Mouse (Mus musculus) liver, embryonic 16.5 days (tissue): ENCODE results near the gene Mamdc2. TPM values are rescaled to one million over a fixed set of nuclear protein-coding genes. Genes with fewer than 3 reads are reported as not detected.

ENCODE experiments used
- ATAC-seq: fragments of 200-750 bp; cut with Nextera tagmentation; 2 replicates; pipeline ENCODE4 v1.8.0; 2017; ENCODE audit warnings: low read depth, mild to moderate bottlenecking, moderate number of reproducible peaks, moderate library complexity
- H3K27ac ChIP-seq: fragments of 300-500 bp; sonication (generic); 2 replicates; pipeline ENCODE4 v1.5.1; 2014; ENCODE audit warnings: mild to moderate bottlenecking, low read length
- H3K27me3 ChIP-seq: fragments of 300-500 bp; sonication (generic); 2 replicates; pipeline ENCODE4 v1.6.1; 2014; ENCODE audit warnings: low read depth, low read length, mixed read lengths; ENCODE audit not compliant: control insufficient read depth, insufficient read depth
- H3K36me3 ChIP-seq: fragments of 300-500 bp; sonication (generic); 2 replicates; pipeline ENCODE4 v1.6.1; 2014; ENCODE audit warnings: mild to moderate bottlenecking; ENCODE audit not compliant: control insufficient read depth, insufficient read depth
- H3K4me1 ChIP-seq: fragments of 300-500 bp; sonication (generic); 2 replicates; pipeline ENCODE4 v1.6.1; 2014; ENCODE audit warnings: low read depth, low read length, mixed read lengths; ENCODE audit not compliant: control insufficient read depth
- H3K4me2 ChIP-seq: fragments of 300-500 bp; sonication (generic); 2 replicates; pipeline ENCODE4 v1.6.1; 2014; ENCODE audit warnings: low read depth, low read length, mixed read lengths
- H3K4me3 ChIP-seq: fragments of 300-500 bp; sonication (generic); 2 replicates; pipeline ENCODE4 v1.5.1; 2014; ENCODE audit warnings: low read depth, mild to moderate bottlenecking, low read length
- H3K9ac ChIP-seq: fragments of 300-500 bp; sonication (generic); 2 replicates; pipeline ENCODE4 v1.6.1; 2014; ENCODE audit warnings: low read depth, low read length
- H3K9me3 ChIP-seq: fragments of 300-500 bp; sonication (generic); replicated peaks from 2 replicates; pipeline ENCODE4 v1.6.1; 2016; ENCODE audit warnings: low read length; ENCODE audit not compliant: control insufficient read depth
- WGBS: fragments of 180-500 bp; shearing (Covaris S2); extraction: QIAGEN DNeasy Blood & Tissue Kit; methylation state at CpG from one replicate; pipeline ENCODE4 v1.1.7; 2014; ENCODE audit not compliant: insufficient replicate concordance; 5-methylcytosine and 5-hydroxymethylcytosine counted together
- polyA plus RNA-seq: library from polyadenylated mRNA; unstranded; fragments of >200 nt; fragmentation: Nextera tagmentation; extraction: Ambion mirVana; gene quantifications from 2 replicates; pipeline ENCODE4 v1.2.1, GENCODE M21; 2015

Mamdc2 gene
- polyA plus RNA-seq, 1 experiment from 2014 or later, result 0.46 TPM

- no peak overlapping the region for H3K27ac ChIP-seq
- 30% methylated on average over 6 of the region's 6 CpGs for WGBS
- no peak for ATAC-seq
These were observed 93.5 kb downstream of the Mamdc2 start for GRCm38 (mm10) chr19:23354738-23355137.

GRCm38 (mm10) chr19:23353881-23354401, 94.3 kb downstream of the Mamdc2 start:
- Histone ChIP-seq H3K27me3 (no peaks in the 10 kb centered on the region), H3K4me3 (no peak overlapping the region), H3K9me3 (no peaks in the 10 kb centered on the region), H3K36me3 (no peaks in the 10 kb centered on the region), H3K4me2 (no peak overlapping the region), H3K9ac (no peak overlapping the region), H3K4me1 (no peaks in the 10 kb centered on the region), H3K27ac (no peak overlapping the region)
- WGBS, result 25% methylated on average over 9 of the region's 9 CpGs
- ATAC-seq, result no peak

More at GRCm38 (mm10) chr19:23354738-23355137, 93.5 kb downstream of the Mamdc2 start:
- Histone ChIP-seq H3K27me3 (no peaks in the 10 kb centered on the region), H3K9ac (no peak overlapping the region), H3K36me3 (no peaks in the 10 kb centered on the region), H3K4me2 (no peak overlapping the region), H3K4me1 (no peaks in the 10 kb centered on the region), H3K4me3 (no peak overlapping the region), H3K9me3 (no peaks in the 10 kb centered on the region)

DNA sequence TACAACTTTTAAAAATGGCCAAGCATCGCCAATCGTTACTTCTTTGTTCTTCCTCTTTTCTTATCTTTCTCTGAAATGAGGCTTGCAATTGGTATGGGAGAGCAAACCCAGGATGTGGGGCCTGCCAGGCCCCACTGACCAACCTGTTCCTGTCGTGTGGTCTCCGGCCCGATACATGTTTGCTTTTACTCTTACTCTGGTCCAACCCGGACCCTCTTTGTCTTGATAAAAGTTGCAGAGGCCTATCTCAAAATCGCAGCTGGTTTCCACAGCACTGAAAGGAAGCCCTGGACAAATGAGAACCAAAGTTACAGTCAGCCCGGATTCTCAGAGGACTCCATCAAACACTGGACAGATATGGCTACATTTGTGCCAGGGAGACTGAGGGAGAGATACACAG, 95.1 kb downstream of the Mamdc2 start:
- no peaks in the 10 kb centered on the region for H3K9me3 ChIP-seq
- H3K27ac ChIP-seq, result no peak overlapping the region
- H3K4me2 ChIP-seq, result no peak overlapping the region
- no peak overlapping the region for H3K4me3 ChIP-seq
- H3K9ac ChIP-seq, result no peak overlapping the region
- H3K4me1 ChIP-seq, result no peaks in the 10 kb centered on the region
- no peak for ATAC-seq
- no peaks in the 10 kb centered on the region for H3K36me3 ChIP-seq
- WGBS, result 7% methylated on average over 8 of the region's 8 CpGs
- H3K27me3 ChIP-seq, result no peaks in the 10 kb centered on the region

- no peak overlapping the region for H3K4me3 ChIP-seq
- no peak overlapping the region for H3K4me2 ChIP-seq
- H3K9ac ChIP-seq, result no peak overlapping the region
- H3K9me3 ChIP-seq, result no peaks in the 10 kb centered on the region
- ATAC-seq, result no peak
- H3K27ac ChIP-seq, result no peak overlapping the region
- H3K36me3 ChIP-seq, result no peaks in the 10 kb centered on the region
- no peaks in the 10 kb centered on the region for H3K27me3 ChIP-seq
- WGBS, result 62% methylated on average over 13 of the region's 13 CpGs
- no peaks in the 10 kb centered on the region for H3K4me1 ChIP-seq
These were observed 96.3 kb downstream of the Mamdc2 start for GRCm38 (mm10) chr19:23351808-23352491.

- Histone ChIP-seq H3K9ac (no peak overlapping the region), H3K27me3 (no peaks in the 10 kb centered on the region), H3K4me3 (no peak overlapping the region), H3K9me3 (no peaks in the 10 kb centered on the region), H3K36me3 (no peaks in the 10 kb centered on the region), H3K27ac (no peak overlapping the region), H3K4me2 (no peak overlapping the region), H3K4me1 (no peaks in the 10 kb centered on the region)
- 58% methylated on average over 2 of the region's 2 CpGs for WGBS
- ATAC-seq, result no peak
These were observed 98.3 kb downstream of the Mamdc2 start for GRCm38 (mm10) chr19:23349930-23350329.

DNA sequence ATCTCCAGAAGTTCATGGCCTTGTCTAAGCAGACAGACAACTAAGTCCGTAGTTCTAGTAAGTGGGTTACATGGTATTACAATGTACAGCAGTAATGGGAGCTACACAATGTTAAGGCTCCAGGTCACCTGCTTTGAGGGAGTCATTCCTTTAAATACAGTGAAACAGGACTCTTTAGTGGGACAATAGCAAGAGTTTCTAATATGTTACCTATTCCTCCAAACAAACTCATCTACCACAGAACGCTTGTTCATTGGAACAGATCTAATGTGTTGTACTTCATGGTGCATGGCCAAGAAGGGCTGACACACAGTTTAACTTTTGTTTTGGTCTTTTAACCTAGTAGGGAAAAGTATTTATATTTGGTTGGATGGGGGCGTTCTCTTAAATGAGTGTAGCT, 105.5 kb downstream of the Mamdc2 start:
- Histone ChIP-seq H3K4me1 (no peaks in the 10 kb centered on the region), H3K27ac (no peak overlapping the region), H3K9me3 (no peaks in the 10 kb centered on the region), H3K36me3 (no peaks in the 10 kb centered on the region), H3K27me3 (no peaks in the 10 kb centered on the region), H3K4me2 (no peak overlapping the region), H3K4me3 (no peak overlapping the region), H3K9ac (no peak overlapping the region)
- WGBS, result 64% methylated on average over 3 of the region's 3 CpGs
- ATAC-seq, result no peak

DNA sequence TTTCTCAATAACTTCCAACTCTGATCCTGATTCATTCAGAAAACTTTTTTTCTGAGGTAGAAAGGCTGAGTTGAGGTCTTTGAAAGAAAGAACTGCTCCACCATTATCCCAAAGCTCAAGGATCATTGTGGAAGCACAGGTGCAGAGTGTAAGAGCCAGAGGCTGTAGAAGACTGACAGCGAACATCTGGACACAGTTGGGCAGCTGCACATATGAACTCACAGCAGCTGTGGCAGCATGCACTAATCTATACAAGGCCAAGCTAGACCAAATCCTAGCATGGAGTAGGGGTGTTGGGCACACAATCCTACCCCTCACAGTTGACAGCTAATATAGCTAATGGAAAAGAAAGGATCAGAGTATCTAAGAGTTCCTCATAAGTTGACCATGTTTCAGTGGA, 115.4 kb downstream of the Mamdc2 start:
- H3K4me3 ChIP-seq, result no peak overlapping the region
- no peaks in the 10 kb centered on the region for H3K27me3 ChIP-seq
- H3K9me3 ChIP-seq, result no peaks in the 10 kb centered on the region
- no peak for ATAC-seq
- H3K9ac ChIP-seq, result no peak overlapping the region
- H3K27ac ChIP-seq, result no peak overlapping the region
- no peaks in the 10 kb centered on the region for H3K4me1 ChIP-seq
- H3K36me3 ChIP-seq, result no peaks in the 10 kb centered on the region
- no peak overlapping the region for H3K4me2 ChIP-seq
- 69% methylated on average over 1 of the region's 1 CpGs for WGBS

DNA sequence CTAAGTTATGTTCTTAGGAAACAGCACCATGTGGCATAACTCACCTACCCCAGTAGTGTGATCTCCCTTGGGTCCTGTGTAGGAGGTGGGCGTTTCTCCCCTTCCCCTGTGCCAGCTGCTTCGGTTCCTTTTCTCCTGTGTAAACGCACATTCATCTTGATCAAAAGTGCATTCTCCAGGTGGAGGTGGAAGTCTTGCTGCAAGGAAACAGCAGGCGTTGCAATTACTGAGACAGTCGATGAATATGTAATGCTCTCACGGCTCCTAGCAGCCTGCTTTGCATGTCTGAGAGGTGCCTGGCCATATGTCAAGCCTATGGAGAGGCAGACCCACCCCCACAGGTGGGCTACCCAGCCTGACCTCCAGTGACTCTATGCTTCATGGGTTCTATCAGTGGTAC, 117.4 kb downstream of the Mamdc2 start:
- ATAC-seq, result no peak
- H3K27me3 ChIP-seq, result no peaks in the 10 kb centered on the region
- WGBS, result 52% methylated on average over 6 of the region's 6 CpGs

DNA sequence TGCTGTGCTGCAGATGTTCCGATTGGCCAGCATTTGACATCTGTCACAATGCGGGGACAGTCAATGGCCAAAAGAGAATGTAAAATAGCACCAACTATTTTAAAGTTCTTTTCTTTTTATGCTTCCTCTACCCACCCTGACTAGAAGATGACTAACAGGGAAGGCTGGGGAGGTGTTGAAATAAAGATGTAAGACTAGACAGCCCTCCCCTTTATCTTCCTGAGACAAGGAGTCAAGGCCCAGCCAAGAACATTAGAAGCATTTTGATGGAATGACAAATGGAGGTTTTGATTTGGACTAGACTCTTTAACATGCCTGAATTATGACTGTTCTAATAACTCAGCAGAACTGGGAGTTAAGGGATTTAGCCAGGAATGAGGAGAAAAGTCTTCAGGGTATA, 118.9 kb downstream of the Mamdc2 start:
- Histone ChIP-seq H3K9ac (no peak overlapping the region), H3K36me3 (no peaks in the 10 kb centered on the region), H3K4me2 (no peak overlapping the region), H3K9me3 (no peaks in the 10 kb centered on the region), H3K27ac (no peak overlapping the region), H3K4me3 (no peak overlapping the region), H3K27me3 (no peaks in the 10 kb centered on the region), H3K4me1 (no peaks in the 10 kb centered on the region)
- whole genome bisulfite sequencing, result 79% methylated on average over 2 of the region's 2 CpGs
- no peak for ATAC-seq

More for the DNA sequence above, 117.4 kb downstream of the Mamdc2 start:
- no peaks in the 10 kb centered on the region for H3K9me3 ChIP-seq
- H3K4me2 ChIP-seq, result no peak overlapping the region
- H3K4me1 ChIP-seq, result no peaks in the 10 kb centered on the region
- H3K4me3 ChIP-seq, result no peak overlapping the region
- no peaks in the 10 kb centered on the region for H3K36me3 ChIP-seq
- no peak overlapping the region for H3K27ac ChIP-seq
- no peak overlapping the region for H3K9ac ChIP-seq
